Mouse (Mus musculus) limb, embryonic 10.5 days (tissue): ENCODE measurements around the gene Grik4. TPM values are rescaled to one million over a fixed set of nuclear protein-coding genes. Genes with fewer than 3 reads are reported as not detected.

ENCODE experiments used
- DNase-seq: peaks from one replicate; pipeline ENCODE4 v3.0.0-alpha.2; 2017; ENCODE audit warnings: low spot score
- H3K27ac ChIP-seq: fragments of 300-500 bp; sonication (generic); 2 replicates; pipeline ENCODE4 v1.5.1; 2016; ENCODE audit warnings: mild to moderate bottlenecking
- H3K27me3 ChIP-seq: fragments of 300-500 bp; sonication (generic); 2 replicates; pipeline ENCODE4 v1.6.1; 2016; ENCODE audit warnings: low read depth, mild to moderate bottlenecking; ENCODE audit not compliant: poor library complexity, severe bottlenecking
- H3K36me3 ChIP-seq: fragments of 300-500 bp; sonication (generic); 2 replicates; pipeline ENCODE4 v1.6.1; 2016; ENCODE audit warnings: mild to moderate bottlenecking, moderate library complexity
- H3K4me1 ChIP-seq: fragments of 300-500 bp; sonication (generic); 2 replicates; pipeline ENCODE4 v1.6.1; 2016
- H3K4me3 ChIP-seq: fragments of 300-500 bp; sonication (generic); 2 replicates; pipeline ENCODE4 v1.5.1; 2016; ENCODE audit warnings: mild to moderate bottlenecking, moderate library complexity
- H3K9me3 ChIP-seq: fragments of 300-500 bp; sonication (generic); replicated peaks from 2 replicates; pipeline ENCODE4 v1.6.1; 2016; ENCODE audit warnings: mild to moderate bottlenecking
- WGBS: fragments of 180-500 bp; shearing (Covaris S2); methylation state at CpG from one replicate; pipeline ENCODE4 v1.1.7; 2016; 5-methylcytosine and 5-hydroxymethylcytosine counted together
- polyA plus RNA-seq: library from polyadenylated mRNA; unstranded; fragments of >200 nt; fragmentation: Nextera tagmentation; extraction: Ambion mirVana; gene quantifications from 2 replicates; pipeline ENCODE4 v1.2.1, GENCODE M21; 2016

Grik4 gene
- polyA plus RNA-seq, 1 experiment from 2014 or later = 2.2 TPM

GRCm38 (mm10) chr9:42613827-42614226, 330.5 kb downstream of the Grik4 start:
- no peak for DNase-seq
- Histone ChIP-seq H3K36me3 (no peaks in the 10 kb centered on the region), H3K27ac (peak overlapping the region; percentile 37), H3K4me3 (no peak overlapping the region), H3K9me3 (no peaks in the 10 kb centered on the region), H3K27me3 (no peaks in the 10 kb centered on the region), H3K4me1 (peaks cover 30% of the 10 kb centered on the region)
- WGBS = 32% methylated on average over 6 of the region's 6 CpGs

- no peak for DNase-seq
- no peaks in the 10 kb centered on the region for H3K9me3 ChIP-seq
- H3K27me3 ChIP-seq = no peaks in the 10 kb centered on the region
- H3K36me3 ChIP-seq = no peaks in the 10 kb centered on the region
- H3K27ac ChIP-seq = no peak overlapping the region
- H3K4me3 ChIP-seq = no peak overlapping the region
- WGBS = 76% methylated on average over 14 of the region's 14 CpGs
- peaks cover 30% of the 10 kb centered on the region for H3K4me1 ChIP-seq
Observed at GRCm38 (mm10) chr9:42612482-42612991, 331.8 kb downstream of the Grik4 start.

GRCm38 (mm10) chr9:42601445-42601844, 342.8 kb downstream of the Grik4 start:
- H3K27ac ChIP-seq = no peak overlapping the region; the same call in 1 of the 2 replicates
- DNase-seq = peak; percentile 36

GRCm38 (mm10) chr9:42597525-42597924, 346.8 kb downstream of the Grik4 start:
- H3K4me3 ChIP-seq = no peak overlapping the region
- H3K4me1 ChIP-seq = peaks cover 21% of the 10 kb centered on the region
- H3K27ac ChIP-seq = no peak overlapping the region
- DNase-seq = no peak
- 75% methylated on average over 9 of the region's 9 CpGs for WGBS
- H3K36me3 ChIP-seq = no peaks in the 10 kb centered on the region
- H3K9me3 ChIP-seq = no peaks in the 10 kb centered on the region
- no peaks in the 10 kb centered on the region for H3K27me3 ChIP-seq

More at GRCm38 (mm10) chr9:42601445-42601844, 342.8 kb downstream of the Grik4 start:
- H3K9me3 ChIP-seq = no peaks in the 10 kb centered on the region
- no peak overlapping the region for H3K4me3 ChIP-seq
- WGBS = 47% methylated on average over 3 of the region's 3 CpGs
- no peaks in the 10 kb centered on the region for H3K27me3 ChIP-seq
- no peaks in the 10 kb centered on the region for H3K36me3 ChIP-seq
- peaks cover 16% of the 10 kb centered on the region for H3K4me1 ChIP-seq

GRCm38 (mm10) chr9:42578511-42578910, 365.8 kb downstream of the Grik4 start:
- Histone ChIP-seq H3K4me3 (no peak overlapping the region), H3K4me1 (peaks cover 5% of the 10 kb centered on the region), H3K9me3 (no peaks in the 10 kb centered on the region), H3K36me3 (no peaks in the 10 kb centered on the region), H3K27me3 (peaks cover 6% of the 10 kb centered on the region; the same call in 1 of the 2 replicates), H3K27ac (no peak overlapping the region)
- no peak for DNase-seq
- WGBS = 84% methylated on average over 7 of the region's 7 CpGs

- no peaks in the 10 kb centered on the region for H3K9me3 ChIP-seq
- no peak for DNase-seq
- H3K36me3 ChIP-seq = no peaks in the 10 kb centered on the region
- H3K4me3 ChIP-seq = no peak overlapping the region
- no peak overlapping the region for H3K27ac ChIP-seq
- H3K27me3 ChIP-seq = peaks cover 7% of the 10 kb centered on the region; the same call in 1 of the 2 replicates
- 91% methylated on average over 7 of the region's 7 CpGs for WGBS
- H3K4me1 ChIP-seq = peaks cover 9% of the 10 kb centered on the region
Observed at GRCm38 (mm10) chr9:42578106-42578505, 366.2 kb downstream of the Grik4 start.

- WGBS = 46% methylated on average over 14 of the region's 14 CpGs
- Histone ChIP-seq H3K9me3 (no peaks in the 10 kb centered on the region), H3K27me3 (peaks cover 7% of the 10 kb centered on the region; the same call in 1 of the 2 replicates), H3K4me3 (peak overlapping the region; percentile 33), H3K36me3 (no peaks in the 10 kb centered on the region), H3K4me1 (peaks cover 16% of the 10 kb centered on the region), H3K27ac (no peak overlapping the region; the same call in 1 of the 2 replicates)
- peak; percentile 35 for DNase-seq
Observed at GRCm38 (mm10) chr9:42573616-42574350, 370.5 kb downstream of the Grik4 start.

GRCm38 (mm10) chr9:42573180-42573579, 371.1 kb downstream of the Grik4 start:
- Histone ChIP-seq H3K4me3 (peak overlapping the region; percentile 33), H3K27ac (no peak overlapping the region), H3K4me1 (peaks cover 16% of the 10 kb centered on the region), H3K27me3 (peaks cover 7% of the 10 kb centered on the region; the same call in 1 of the 2 replicates), H3K36me3 (no peaks in the 10 kb centered on the region), H3K9me3 (no peaks in the 10 kb centered on the region)
- 6% methylated on average over 6 of the region's 6 CpGs for WGBS
- DNase-seq = peak; percentile 80

GRCm38 (mm10) chr9:42565921-42566320, 378.4 kb downstream of the Grik4 start:
- H3K4me3 ChIP-seq = no peak overlapping the region
- peaks cover 7% of the 10 kb centered on the region; the same call in 1 of the 2 replicates for H3K4me1 ChIP-seq
- H3K27me3 ChIP-seq = no peaks in the 10 kb centered on the region
- DNase-seq = no peak
- no peaks in the 10 kb centered on the region for H3K36me3 ChIP-seq
- H3K27ac ChIP-seq = no peak overlapping the region
- 91% methylated on average over 4 of the region's 4 CpGs for WGBS
- no peaks in the 10 kb centered on the region for H3K9me3 ChIP-seq

- Histone ChIP-seq H3K9me3 (no peaks in the 10 kb centered on the region), H3K36me3 (no peaks in the 10 kb centered on the region), H3K4me3 (no peak overlapping the region), H3K27me3 (no peaks in the 10 kb centered on the region), H3K4me1 (0 out of 2 replicates have a peak, but pooled peaks cover 4% of the 10 kb centered on the region), H3K27ac (no peak overlapping the region)
- DNase-seq = no peak
- 93% methylated on average over 1 of the region's 1 CpGs for WGBS
Observed at GRCm38 (mm10) chr9:42555186-42555585, 389.1 kb downstream of the Grik4 start.

- WGBS = 21% methylated on average over 13 of the region's 13 CpGs
- H3K27ac ChIP-seq = no peak overlapping the region
- no peaks in the 10 kb centered on the region for H3K36me3 ChIP-seq
- no peaks in the 10 kb centered on the region for H3K27me3 ChIP-seq
- no peak overlapping the region for H3K4me3 ChIP-seq
- H3K4me1 ChIP-seq = 0 out of 2 replicates have a peak, but pooled peaks cover 6% of the 10 kb centered on the region
- H3K9me3 ChIP-seq = no peaks in the 10 kb centered on the region
- peak; percentile 92 for DNase-seq
Observed at GRCm38 (mm10) chr9:42550116-42550515, 394.2 kb downstream of the Grik4 start.

GRCm38 (mm10) chr9:42548981-42549380, 395.3 kb downstream of the Grik4 start:
- Histone ChIP-seq H3K4me3 (no peak overlapping the region), H3K4me1 (0 out of 2 replicates have a peak, but pooled peaks cover 6% of the 10 kb centered on the region), H3K27me3 (no peaks in the 10 kb centered on the region), H3K9me3 (no peaks in the 10 kb centered on the region), H3K27ac (no peak overlapping the region), H3K36me3 (no peaks in the 10 kb centered on the region)
- DNase-seq = no peak
- WGBS = 51% methylated on average over 7 of the region's 7 CpGs

GRCm38 (mm10) chr9:42544521-42544920, 399.8 kb downstream of the Grik4 start:
- Histone ChIP-seq H3K9me3 (no peaks in the 10 kb centered on the region), H3K4me3 (no peak overlapping the region), H3K27me3 (no peaks in the 10 kb centered on the region), H3K27ac (no peak overlapping the region), H3K36me3 (no peaks in the 10 kb centered on the region), H3K4me1 (no peaks in the 10 kb centered on the region)
- no peak for DNase-seq
- WGBS = 91% methylated on average over 10 of the region's 10 CpGs
